Mouse (Mus musculus) lung, embryonic 16.5 days (tissue): ENCODE data around the gene Fgfr2. TPM values are rescaled to one million over a fixed set of nuclear protein-coding genes. Genes with fewer than 3 reads are reported as not detected.

ENCODE experiments used
- ATAC-seq: fragments of 200-750 bp; cut with Nextera tagmentation; 2 replicates; pipeline ENCODE4 v1.8.0; 2017; ENCODE audit warnings: low read depth, mild to moderate bottlenecking, moderate library complexity
- H3K27ac ChIP-seq: fragments of 300-500 bp; sonication (generic); 2 replicates; pipeline ENCODE4 v1.5.1; 2014; ENCODE audit warnings: mild to moderate bottlenecking, control low read depth, low read length
- H3K27me3 ChIP-seq: fragments of 300-500 bp; sonication (generic); 2 replicates; pipeline ENCODE4 v1.6.1; 2014; ENCODE audit warnings: low read depth, low read length, mixed read lengths; ENCODE audit not compliant: control insufficient read depth, insufficient read depth
- H3K36me3 ChIP-seq: fragments of 300-500 bp; sonication (generic); 2 replicates; pipeline ENCODE4 v1.6.1; 2014; ENCODE audit warnings: low read length; ENCODE audit not compliant: control insufficient read depth, insufficient read depth
- H3K4me1 ChIP-seq: fragments of 300-500 bp; sonication (generic); replicated peaks from 2 replicates; pipeline ENCODE4 v1.6.1; 2014; ENCODE audit warnings: low read length, mixed read lengths; ENCODE audit not compliant: control insufficient read depth, insufficient read depth
- H3K4me2 ChIP-seq: fragments of 300-500 bp; sonication (generic); 2 replicates; pipeline ENCODE4 v1.6.1; 2014; ENCODE audit warnings: low read depth, low read length, control low read depth
- H3K4me3 ChIP-seq: fragments of 300-500 bp; sonication (generic); 2 replicates; pipeline ENCODE4 v1.5.1; 2014; ENCODE audit warnings: mild to moderate bottlenecking, low read length, control low read depth
- H3K9ac ChIP-seq: fragments of 300-500 bp; sonication (generic); 2 replicates; pipeline ENCODE4 v1.6.1; 2014; ENCODE audit warnings: low read length, control low read depth
- H3K9me3 ChIP-seq: fragments of 300-500 bp; sonication (generic); 2 replicates; pipeline ENCODE4 v1.6.1; 2016; ENCODE audit warnings: low read length; ENCODE audit not compliant: control insufficient read depth
- WGBS: fragments of 180-500 bp; shearing (Covaris S2); extraction: QIAGEN DNeasy Blood & Tissue Kit; methylation state at CpG from one replicate; pipeline ENCODE4 v1.1.7; 2014; 5-methylcytosine and 5-hydroxymethylcytosine counted together
- polyA plus RNA-seq: library from polyadenylated mRNA; unstranded; fragments of >200 nt; fragmentation: Nextera tagmentation; extraction: Ambion mirVana; gene quantifications from 2 replicates; pipeline ENCODE4 v1.2.1, GENCODE M21; 2015

Fgfr2 gene
- polyA plus RNA-seq, 1 experiment from 2014 or later = 175 TPM

DNA sequence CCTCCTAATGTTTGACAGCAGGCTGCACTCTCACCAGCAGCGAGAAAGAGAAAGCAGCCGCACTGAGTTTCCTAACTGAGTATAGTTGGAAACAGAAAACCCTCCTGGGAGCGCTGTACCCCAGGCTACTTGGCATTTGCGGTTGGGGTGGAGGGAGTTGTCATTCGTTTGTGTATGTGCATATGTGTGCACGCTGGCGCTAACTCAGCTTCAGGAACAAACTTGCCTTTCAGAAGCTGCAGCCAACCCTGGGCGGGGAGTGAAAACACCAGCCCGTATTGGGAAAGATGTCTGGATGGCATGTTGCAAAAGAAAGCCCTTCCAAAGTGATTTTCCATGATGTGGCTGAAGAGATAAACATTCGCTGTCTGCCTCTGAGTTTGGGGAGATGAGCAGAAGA, 2546.2 kb downstream of the Fgfr2 start:
- peak overlapping the region; percentile 80 for H3K27ac ChIP-seq
- ATAC-seq = peak; percentile 55
- peak overlapping the region; percentile 43 for H3K4me3 ChIP-seq
- peak overlapping the region; percentile 60 for H3K4me2 ChIP-seq
- no peaks in the 10 kb centered on the region for H3K9me3 ChIP-seq
- H3K27me3 ChIP-seq = no peaks in the 10 kb centered on the region
- H3K36me3 ChIP-seq = no peaks in the 10 kb centered on the region
- H3K9ac ChIP-seq = peak overlapping the region; percentile 63
- WGBS = 5% methylated on average over 10 of the region's 10 CpGs
- peaks cover 19% of the 10 kb centered on the region for H3K4me1 ChIP-seq

DNA sequence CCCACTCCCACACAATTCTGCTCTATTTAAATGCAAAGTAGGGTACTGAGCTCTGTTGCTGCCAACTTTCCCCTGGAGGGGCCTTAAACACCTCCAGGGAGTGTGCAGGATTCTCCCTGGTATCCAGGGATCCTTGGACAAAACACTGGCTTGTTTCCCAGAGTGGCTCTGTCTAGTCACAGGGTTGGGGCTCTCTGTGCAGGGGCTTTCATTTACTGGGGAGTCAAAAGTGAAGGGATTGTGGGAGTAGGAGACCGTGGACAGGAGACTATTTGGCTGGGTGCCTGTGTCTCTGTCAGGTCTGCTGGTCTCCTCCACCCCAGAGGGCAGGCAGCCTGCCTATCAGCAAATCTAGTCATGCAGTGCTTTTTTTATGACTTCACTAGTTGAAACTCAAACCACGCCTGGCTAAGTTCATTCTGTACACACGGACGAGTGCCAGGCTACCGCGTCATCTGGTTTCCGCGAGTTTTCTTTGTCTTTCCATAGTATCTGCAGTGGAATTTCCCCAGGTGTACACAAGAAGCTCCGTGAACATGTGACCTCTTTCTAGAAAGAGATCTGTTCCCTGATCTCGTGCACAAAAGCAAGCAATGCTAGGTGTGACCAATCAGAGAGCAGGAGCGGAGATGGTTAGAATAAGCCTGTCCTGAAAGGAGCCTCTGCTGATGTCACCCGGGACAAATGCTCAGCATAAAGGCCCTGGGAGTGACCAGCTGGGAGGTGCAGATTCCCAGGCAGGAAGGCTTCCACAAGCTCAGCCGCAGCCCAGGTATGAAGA, 2548.7 kb downstream of the Fgfr2 start:
- peak; percentile 50 for ATAC-seq
- no peak overlapping the region for H3K4me3 ChIP-seq
- no peaks in the 10 kb centered on the region for H3K36me3 ChIP-seq
- H3K9me3 ChIP-seq = no peaks in the 10 kb centered on the region
- WGBS = 31% methylated on average over 13 of the region's 13 CpGs
- H3K27ac ChIP-seq = peak overlapping the region; percentile 47
- H3K4me2 ChIP-seq = peak overlapping the region; percentile 0; the same call in 1 of the 2 replicates
- no peaks in the 10 kb centered on the region for H3K27me3 ChIP-seq
- peaks cover 19% of the 10 kb centered on the region for H3K4me1 ChIP-seq
- no peak overlapping the region for H3K9ac ChIP-seq

DNA sequence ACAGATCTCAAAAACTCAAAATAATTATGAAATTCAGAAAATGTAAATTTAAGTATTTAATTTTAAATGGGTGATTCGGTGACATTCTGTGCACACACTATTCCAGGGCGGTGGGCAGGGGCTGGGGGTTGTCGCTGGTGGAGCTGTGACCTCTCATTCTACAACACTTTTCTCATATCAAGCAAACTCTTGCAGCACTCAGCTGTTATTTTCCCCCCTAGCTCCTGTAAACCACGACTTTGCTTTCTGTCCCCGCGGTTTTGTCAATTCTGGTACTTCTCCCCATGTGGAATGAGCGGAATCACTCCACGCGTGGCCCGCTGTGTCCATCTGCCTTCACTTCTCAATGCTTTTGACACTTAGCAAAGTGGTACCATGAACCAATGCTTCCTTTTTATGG, 2549.4 kb downstream of the Fgfr2 start:
- Histone ChIP-seq H3K9ac (no peak overlapping the region), H3K9me3 (no peaks in the 10 kb centered on the region), H3K36me3 (no peaks in the 10 kb centered on the region), H3K27ac (peak overlapping the region; percentile 47), H3K4me1 (peaks cover 15% of the 10 kb centered on the region), H3K27me3 (no peaks in the 10 kb centered on the region), H3K4me3 (no peak overlapping the region), H3K4me2 (no peak overlapping the region)
- no peak for ATAC-seq
- WGBS = 91% methylated on average over 10 of the region's 10 CpGs

DNA sequence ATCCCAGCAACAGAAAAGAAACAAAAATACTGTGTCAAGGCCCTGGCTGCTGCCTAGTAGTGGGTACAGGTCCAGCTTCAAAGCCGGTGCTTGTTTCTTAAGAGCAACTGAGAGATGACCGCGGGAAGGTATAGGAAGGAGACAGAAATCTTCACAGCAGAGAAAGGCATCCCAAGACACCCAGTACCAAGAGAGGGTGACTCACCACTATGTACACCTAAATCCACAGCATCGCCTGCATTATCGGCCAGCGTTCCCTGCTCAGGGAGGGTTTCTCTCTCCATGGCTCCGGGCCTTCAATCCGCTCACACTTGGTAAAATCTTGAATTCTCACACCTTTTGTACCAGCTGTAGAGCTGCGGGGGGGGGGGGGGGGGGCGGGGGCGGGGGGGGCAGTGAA, 2550.3 kb downstream of the Fgfr2 start, which contains the start of gene Nsmce4a:
Gene Nsmce4a (minus strand): TSS at position 298 of the 400 bp plus-strand sequence.
- peaks cover 9% of the 10 kb centered on the region for H3K4me1 ChIP-seq
- no peak within 1 kb of the TSS for H3K4me3 ChIP-seq
- no peak within 1 kb of the TSS for H3K9ac ChIP-seq
- H3K4me2 ChIP-seq = no peak within 1 kb of the TSS
- WGBS = 75% methylated on average over 8 of the region's 11 CpGs
- H3K27me3 ChIP-seq = no peaks in the 10 kb centered on the region
- no peak for ATAC-seq
- H3K9me3 ChIP-seq = no peaks in the 10 kb centered on the region
- no peaks in the 10 kb centered on the region for H3K36me3 ChIP-seq
- no peak within 1 kb of the TSS; the same call in 1 of the 2 replicates for H3K27ac ChIP-seq

- Histone ChIP-seq H3K27me3 (no peaks in the 10 kb centered on the region), H3K4me3 (no peak overlapping the region), H3K4me2 (no peak overlapping the region), H3K4me1 (no peaks in the 10 kb centered on the region; the same call in none of the 2 replicates), H3K36me3 (no peaks in the 10 kb centered on the region), H3K27ac (no peak overlapping the region), H3K9me3 (no peaks in the 10 kb centered on the region), H3K9ac (no peak overlapping the region)
- 77% methylated on average over 7 of the region's 7 CpGs for WGBS
- ATAC-seq = no peak
Observed at GRCm38 (mm10) chr7:130570472-130570871, 2552.7 kb downstream of the Fgfr2 start.

- Histone ChIP-seq H3K4me1 (no peaks in the 10 kb centered on the region; the same call in 1 of the 2 replicates), H3K9me3 (no peaks in the 10 kb centered on the region), H3K4me2 (no peak overlapping the region), H3K27me3 (no peaks in the 10 kb centered on the region), H3K4me3 (no peak overlapping the region), H3K36me3 (no peaks in the 10 kb centered on the region), H3K9ac (no peak overlapping the region), H3K27ac (no peak overlapping the region)
- no peak for ATAC-seq
- WGBS = 24% methylated on average over 9 of the region's 9 CpGs
Observed at GRCm38 (mm10) chr7:130568783-130569436, 2554.2 kb downstream of the Fgfr2 start.

GRCm38 (mm10) chr7:130564596-130564995, 2558.6 kb downstream of the Fgfr2 start:
- Histone ChIP-seq H3K4me3 (no peak overlapping the region), H3K27me3 (no peaks in the 10 kb centered on the region), H3K27ac (no peak overlapping the region), H3K4me1 (no peaks in the 10 kb centered on the region; the same call in 1 of the 2 replicates), H3K4me2 (no peak overlapping the region), H3K9me3 (no peaks in the 10 kb centered on the region), H3K9ac (no peak overlapping the region), H3K36me3 (no peaks in the 10 kb centered on the region)
- no peak for ATAC-seq
- 63% methylated on average over 3 of the region's 3 CpGs for WGBS

- Histone ChIP-seq H3K4me1 (no peaks in the 10 kb centered on the region; the same call in 1 of the 2 replicates), H3K4me2 (no peak overlapping the region), H3K9ac (no peak overlapping the region), H3K4me3 (no peak overlapping the region), H3K27ac (no peak overlapping the region), H3K36me3 (no peaks in the 10 kb centered on the region), H3K9me3 (no peaks in the 10 kb centered on the region), H3K27me3 (no peaks in the 10 kb centered on the region)
- ATAC-seq = no peak
- 42% methylated on average over 4 of the region's 4 CpGs for WGBS
Observed at GRCm38 (mm10) chr7:130563880-130564279, 2559.3 kb downstream of the Fgfr2 start.

- no peak overlapping the region for H3K9ac ChIP-seq
- no peaks in the 10 kb centered on the region for H3K9me3 ChIP-seq
- WGBS = 86% methylated on average over 4 of the region's 4 CpGs
- no peak overlapping the region for H3K4me3 ChIP-seq
- no peaks in the 10 kb centered on the region; the same call in 1 of the 2 replicates for H3K4me1 ChIP-seq
- H3K27ac ChIP-seq = no peak overlapping the region
- no peak overlapping the region for H3K4me2 ChIP-seq
- ATAC-seq = no peak
- no peaks in the 10 kb centered on the region for H3K36me3 ChIP-seq
- no peaks in the 10 kb centered on the region for H3K27me3 ChIP-seq
Observed at GRCm38 (mm10) chr7:130563276-130563675, 2559.9 kb downstream of the Fgfr2 start.
